Mouse (Mus musculus) lung, postnatal 0 days (tissue): ENCODE data around the gene Tango2.

Experiments used
- CTCF ChIP-seq: IDR thresholded peaks from 2 replicates; pipeline ENCODE4 v1.5.1; 2016; ENCODE audit warnings: antibody characterized with exemption, mild to moderate bottlenecking
- EP300 ChIP-seq: IDR thresholded peaks from 2 replicates; pipeline ENCODE4 v1.6.1; 2016; ENCODE audit warnings: antibody characterized with exemption, mild to moderate bottlenecking, control low read depth

DNA sequence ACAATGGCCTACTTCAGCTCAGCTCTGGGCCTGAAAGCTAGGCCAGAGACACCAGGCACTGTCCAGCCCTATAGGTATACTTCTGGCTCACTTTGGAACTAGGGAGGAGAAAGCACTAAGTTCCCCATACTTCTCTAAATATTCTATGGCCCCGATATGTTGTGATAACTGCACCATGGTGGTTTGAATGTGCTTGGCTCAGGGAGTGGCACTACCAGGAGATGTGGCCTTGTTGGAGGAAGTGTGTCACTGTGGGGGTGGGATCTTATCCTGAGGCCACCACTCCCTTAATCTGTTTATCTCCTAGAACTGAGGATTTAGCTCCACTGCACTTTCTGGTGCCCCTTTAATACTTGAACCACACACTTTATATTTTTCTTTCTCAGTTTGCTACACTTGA lies 39.7 kb downstream of the Tango2 start:
- no peak for TF ChIP-seq EP300
- no peak for TF ChIP-seq CTCF
